Mouse (Mus musculus) adrenal gland, postnatal 25 days (tissue): ENCODE measurements at regions not wholly inside any gene's neighbourhood (a gene's known extent, or its start where the extent isn't known, plus 50 kb on each side); places are given as distances from the start of the nearest gene placed in this dataset.

Experiments
- DNase-seq: peaks from one replicate; pipeline ENCODE4 v3.0.0; 2021; ENCODE audit warnings: mixed read lengths

GRCm38 (mm10) chr2:83224018-83224417, 280.6 kb downstream of the Fsip2 start:
- no peak for DNase-seq

GRCm38 (mm10) chr2:83226198-83226597, 282.8 kb downstream of the Fsip2 start:
- DNase-seq, result no peak

GRCm38 (mm10) chr2:83251173-83252101, 308.0 kb downstream of the Fsip2 start:
- DNase-seq, result no peak

GRCm38 (mm10) chr2:83256811-83257321, 313.4 kb downstream of the Fsip2 start:
- DNase-seq, result no peak

- no peak for DNase-seq
Measured at GRCm38 (mm10) chr2:83258613-83259012, 315.2 kb downstream of the Fsip2 start.

- no peak for DNase-seq
Measured at GRCm38 (mm10) chr2:83303515-83303914, 340.7 kb upstream of the Zc3h15 start.

GRCm38 (mm10) chr2:83332056-83332769, 312.0 kb upstream of the Zc3h15 start:
- no peak for DNase-seq

- DNase-seq, result no peak
Measured at GRCm38 (mm10) chr2:83332770-83333157, 311.5 kb upstream of the Zc3h15 start.

- DNase-seq, result peak; percentile 8
Measured at GRCm38 (mm10) chr2:83337364-83337763, 306.9 kb upstream of the Zc3h15 start.

GRCm38 (mm10) chr2:83340168-83340567, 304.1 kb upstream of the Zc3h15 start:
- no peak for DNase-seq
